Mouse (Mus musculus) right cerebral cortex, adult 18-20 months (tissue): ENCODE data around the gene Osm.

Experiments used
- DNase-seq: peaks from one replicate; pipeline ENCODE4 v3.0.0; 2022; ENCODE audit warnings: mixed read lengths

The Osm gene

DNA sequence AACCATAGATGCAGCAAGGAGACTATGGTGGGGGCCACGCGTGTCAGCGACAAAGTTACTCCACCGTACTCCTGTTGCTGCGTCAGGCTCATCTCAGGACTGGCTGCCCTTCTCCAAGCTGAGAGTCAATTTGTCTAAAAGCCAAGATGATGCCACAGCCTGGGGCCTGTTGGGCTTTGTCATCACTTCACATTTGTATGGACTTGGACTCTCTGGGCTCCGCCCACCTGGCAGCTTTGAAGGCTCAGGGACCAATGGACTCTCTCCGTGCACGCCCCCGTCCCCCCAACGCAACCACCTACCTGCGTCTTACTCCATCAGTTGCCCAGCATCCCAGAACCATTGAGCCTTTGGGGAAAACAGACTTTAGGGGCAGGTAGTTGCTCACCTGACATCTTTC, 35.3 kb downstream of the Osm start:
- no peak for DNase-seq

DNA sequence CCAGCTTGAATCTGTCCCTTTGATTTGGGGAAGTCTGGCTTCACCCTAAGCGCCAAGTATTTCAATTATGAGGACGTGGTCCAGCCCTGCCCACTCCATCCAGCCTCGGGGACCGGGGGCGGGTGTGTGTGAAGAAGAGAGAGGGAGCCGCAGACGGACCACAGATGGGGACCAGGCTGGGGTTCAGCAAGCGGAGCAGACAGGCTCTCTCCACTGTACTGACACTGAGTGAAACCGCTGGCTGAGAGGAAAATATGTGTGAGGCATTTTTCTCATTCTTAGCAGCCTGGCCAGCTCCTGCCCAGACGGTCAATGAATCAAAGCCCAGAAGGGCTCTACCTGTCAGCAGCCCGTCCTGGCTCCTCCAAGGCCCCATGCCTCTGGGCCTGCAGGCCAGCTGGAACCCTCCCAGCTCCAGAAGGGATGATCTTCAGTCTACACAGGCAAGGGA, 40.2 kb downstream of the Osm start:
- DNase-seq = no peak

DNA sequence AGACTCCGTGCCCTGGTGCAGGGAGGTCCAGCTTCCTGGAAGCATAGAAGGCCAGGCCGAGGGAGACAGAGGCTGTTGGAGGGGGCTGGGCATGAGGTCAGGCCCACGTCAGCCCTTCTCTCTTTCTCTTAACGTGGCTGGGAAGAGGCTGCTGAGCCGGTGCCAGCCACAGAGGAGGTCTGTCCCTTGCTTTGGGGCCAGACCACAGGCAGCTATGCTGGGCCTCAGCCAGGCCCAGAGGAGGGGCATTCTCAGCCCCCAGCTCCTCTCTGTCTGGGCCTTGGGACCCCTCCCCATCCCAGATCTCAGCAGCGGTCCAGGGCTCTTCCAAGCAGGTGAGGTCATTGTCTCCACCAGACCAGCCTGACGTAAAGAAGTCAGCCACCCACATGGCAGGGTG, 43.7 kb downstream of the Osm start:
- no peak for DNase-seq

DNA sequence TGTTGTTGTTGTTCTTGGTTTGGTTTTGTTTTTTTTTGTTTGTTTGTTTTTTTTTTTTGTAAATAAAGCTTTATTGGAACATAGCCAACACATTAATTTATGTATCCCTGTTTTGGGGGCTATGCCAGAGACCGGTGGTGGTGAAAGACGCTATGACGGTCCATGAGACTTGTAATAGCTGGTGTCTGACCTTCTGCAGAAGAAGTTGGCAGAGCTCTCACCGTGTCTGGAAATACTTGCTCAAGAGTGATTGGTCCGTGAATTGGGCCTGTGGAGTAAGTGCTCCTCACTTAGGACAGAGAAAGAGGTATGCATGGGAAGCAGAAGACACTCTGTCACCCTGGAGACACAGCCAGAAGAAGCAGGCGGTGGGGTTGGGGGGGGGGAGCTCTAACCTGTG, 45.6 kb downstream of the Osm start:
- no peak for DNase-seq

DNA sequence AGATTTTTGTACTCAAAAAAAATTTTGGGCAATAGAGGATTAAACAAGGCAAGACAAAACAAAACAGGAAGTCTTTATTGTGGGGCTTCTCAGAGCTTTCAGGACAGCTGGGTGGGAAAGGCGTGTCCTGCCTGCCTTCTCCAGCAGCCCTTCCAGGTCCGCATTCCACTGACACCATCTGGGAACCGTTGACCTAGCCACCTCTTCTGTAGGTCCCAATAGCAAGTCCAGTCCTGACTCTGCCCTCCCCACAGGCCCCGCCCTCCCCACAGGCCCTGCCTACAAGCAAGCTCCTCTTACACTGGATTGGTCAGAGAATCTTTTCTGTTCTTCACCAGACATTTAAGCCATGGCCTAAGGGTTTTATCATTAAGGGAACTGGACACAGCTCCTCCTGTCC, 47.4 kb downstream of the Osm start:
- no peak for DNase-seq

DNA sequence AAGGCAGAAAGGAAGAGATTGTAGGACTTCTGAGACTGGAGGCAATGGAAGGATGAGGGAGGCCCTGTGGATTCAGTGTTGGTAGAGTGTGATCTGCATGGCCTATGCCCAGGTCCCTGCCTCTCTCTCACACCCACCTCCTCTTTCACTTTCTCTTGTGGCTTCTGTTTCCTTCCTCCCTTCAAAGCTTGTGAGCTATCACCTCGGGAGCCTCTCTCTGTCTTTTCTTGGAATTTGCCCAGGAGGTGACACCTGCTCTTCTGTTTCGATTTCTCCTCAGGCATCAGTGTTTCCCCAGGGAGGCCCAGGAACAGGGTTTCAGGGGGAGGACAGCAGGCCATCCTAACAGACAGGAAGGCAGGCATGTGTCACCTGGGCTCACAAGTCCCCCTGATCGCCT, 53.1 kb downstream of the Osm start:
- no peak for DNase-seq
